Mouse (Mus musculus) cerebellum, adult 9-10 months (tissue): ENCODE measurements around the gene Gm42669.

Experiments
- DNase-seq: peaks from one replicate; pipeline ENCODE4 v3.0.0; 2022

Gm42669 gene

GRCm38 (mm10) chr5:107521897-107522296 is 14.5 kb downstream of the Gm42669 start:
- DNase-seq = no peak

DNA sequence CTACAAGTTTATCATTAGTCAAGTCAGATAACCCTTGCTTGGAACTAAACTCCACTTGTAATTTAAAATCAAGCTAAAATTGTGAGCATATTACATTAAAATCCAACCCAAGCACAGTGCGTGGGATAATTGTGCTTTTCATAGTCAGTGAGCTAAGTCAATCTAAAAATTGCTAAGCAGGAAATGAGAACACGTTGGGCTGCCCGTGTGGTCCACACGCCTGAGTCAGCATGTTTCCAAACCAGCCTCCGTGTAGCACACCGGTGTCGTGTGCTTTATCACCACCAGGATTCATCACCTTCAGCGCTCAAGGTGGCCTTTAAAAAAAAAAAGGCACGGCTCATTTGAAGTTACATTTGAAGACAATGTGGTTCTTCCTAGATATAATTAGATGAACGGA is 16.9 kb downstream of the Gm42669 start:
- DNase-seq = no peak

- no peak for DNase-seq
These were observed 21.4 kb downstream of the Gm42669 start for GRCm38 (mm10) chr5:107528856-107529255.

DNA sequence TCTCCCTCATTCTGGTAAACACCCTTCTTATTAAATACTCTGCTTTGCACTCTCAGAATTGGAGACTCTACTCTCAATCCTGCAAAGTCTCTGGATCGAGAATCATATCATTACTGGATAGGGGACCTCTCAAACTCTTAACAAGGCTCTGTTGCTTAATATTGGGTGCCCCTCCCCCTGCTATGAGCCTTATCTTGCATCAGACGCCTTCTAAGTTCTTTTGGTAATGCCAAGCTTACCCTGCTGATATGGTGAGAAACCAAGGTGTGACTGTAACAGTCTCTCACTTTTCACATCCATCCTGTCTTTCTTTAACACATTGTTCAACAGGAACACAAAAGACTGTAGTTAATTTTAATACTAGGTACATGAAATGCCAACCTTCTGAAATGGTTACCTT is 26.2 kb downstream of the Gm42669 start:
- no peak for DNase-seq

DNA sequence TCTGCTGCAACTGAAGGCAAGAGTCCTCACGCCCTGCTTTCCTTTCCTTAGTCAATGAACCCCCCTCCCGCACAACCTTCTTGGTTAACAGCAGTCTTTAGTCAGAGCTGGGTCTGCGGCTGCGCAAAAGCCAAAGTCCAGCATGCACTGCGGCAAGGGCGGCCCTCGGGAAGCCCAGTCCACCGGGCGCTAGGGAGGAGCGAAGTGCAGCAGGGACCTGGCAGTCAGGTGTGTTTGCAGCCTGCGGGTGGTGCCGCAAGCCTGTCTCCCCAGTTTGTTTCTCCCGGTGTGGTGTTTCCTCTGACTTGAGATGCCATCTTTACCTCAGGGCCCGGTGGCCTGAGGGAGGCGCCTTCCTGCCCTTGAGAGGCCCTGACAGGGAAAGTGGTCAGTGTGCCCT is 27.2 kb downstream of the Gm42669 start, which contains the start of gene 1700028K03Rik:
TSS of gene 1700028K03Rik (plus strand) at position 129 of the 400 bp plus-strand sequence.
- no peak for DNase-seq

- DNase-seq = no peak
These were observed 34.3 kb downstream of the Gm42669 start for GRCm38 (mm10) chr5:107541696-107542095.

GRCm38 (mm10) chr5:107545927-107546326 is 38.5 kb downstream of the Gm42669 start:
- DNase-seq = no peak

DNA sequence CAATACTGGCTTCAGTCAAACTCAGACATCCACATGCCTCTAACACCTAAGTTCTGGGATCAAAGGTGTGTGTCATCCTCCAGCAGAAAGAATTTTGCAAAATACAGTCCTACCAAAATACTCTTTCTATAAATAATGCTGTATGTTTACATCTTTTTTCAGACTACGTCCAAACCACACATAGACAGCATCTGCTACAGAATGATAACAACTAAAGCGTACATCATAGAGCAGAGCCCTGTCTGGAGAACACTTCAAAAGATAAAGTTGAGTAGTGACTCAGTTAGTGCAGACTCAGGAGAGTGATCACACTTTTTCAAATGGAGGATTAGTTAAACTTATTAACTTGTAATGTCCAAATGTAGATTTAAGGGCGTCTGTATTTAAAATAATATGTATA is 40.5 kb downstream of the Gm42669 start:
- DNase-seq = no peak

DNA sequence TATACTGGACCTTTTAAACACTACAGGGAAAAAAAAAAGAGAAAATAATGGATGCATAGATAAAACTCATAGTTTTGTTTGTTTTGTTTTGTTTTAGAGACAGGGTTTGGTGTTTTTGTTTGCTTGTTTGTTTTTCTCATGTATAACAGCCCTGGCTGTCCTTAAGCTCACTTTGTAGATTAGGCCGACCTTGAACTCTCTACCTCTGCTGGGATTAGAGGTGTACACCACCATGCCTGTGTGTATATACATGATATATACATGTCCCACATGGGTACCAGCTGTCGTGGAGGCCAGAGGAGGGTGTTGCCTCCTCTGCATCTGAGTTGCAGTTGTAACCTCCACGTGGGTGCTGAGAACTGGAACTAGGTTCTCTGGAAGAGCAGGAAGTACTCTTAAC is 41.0 kb downstream of the Gm42669 start:
- DNase-seq = no peak

- no peak for DNase-seq
These were observed 46.9 kb downstream of the Gm42669 start for GRCm38 (mm10) chr5:107554336-107554735.

DNA sequence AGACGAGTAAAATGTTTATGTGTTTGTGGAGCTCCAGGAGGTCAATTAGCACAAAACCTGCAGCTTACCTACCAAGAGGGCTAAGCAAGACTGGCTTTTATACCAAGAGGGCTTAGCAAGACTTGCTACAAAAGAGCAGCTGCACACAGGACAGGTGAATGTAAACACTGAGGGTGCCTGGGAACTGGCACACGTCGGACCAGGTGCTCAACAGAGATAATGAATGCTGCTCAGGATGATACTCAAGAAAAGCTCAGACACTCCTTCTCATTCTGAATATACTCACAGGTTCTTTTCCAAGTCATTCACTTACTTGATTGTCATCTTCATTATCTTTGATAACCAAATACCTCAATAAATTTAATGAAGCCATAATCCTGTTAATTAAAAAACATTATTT is 49.5 kb downstream of the Gm42669 start:
- no peak for DNase-seq

DNA sequence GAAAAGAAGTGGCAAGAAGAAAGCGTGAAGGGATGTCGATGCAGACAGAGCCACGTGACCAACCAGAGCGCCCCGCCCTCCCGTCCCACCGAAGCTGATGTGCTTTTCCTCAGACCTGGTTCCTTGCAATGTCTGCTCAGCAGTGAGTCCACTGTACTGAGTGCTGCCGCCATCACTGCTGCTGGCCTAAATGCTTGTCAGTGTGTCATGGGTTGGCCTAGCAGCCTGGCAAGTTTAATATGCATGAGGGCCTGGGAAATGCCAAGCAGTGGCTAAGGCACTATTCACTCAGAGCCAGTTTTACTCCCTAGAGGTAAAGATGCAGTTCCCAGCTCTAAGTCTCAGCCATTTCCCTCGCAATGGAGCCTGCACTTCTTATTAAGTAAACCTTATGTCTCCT is 61.7 kb downstream of the Gm42669 start:
- DNase-seq = no peak

- peak; percentile 87 for DNase-seq
These were observed 90.1 kb downstream of the Gm42669 start, which contains the start of the genes Rpap2 and Glmn for GRCm38 (mm10) chr5:107597301-107598077. Rpap2 (plus strand) TSS chr5:107597373. Glmn (minus strand) TSS chr5:107597888.

DNA sequence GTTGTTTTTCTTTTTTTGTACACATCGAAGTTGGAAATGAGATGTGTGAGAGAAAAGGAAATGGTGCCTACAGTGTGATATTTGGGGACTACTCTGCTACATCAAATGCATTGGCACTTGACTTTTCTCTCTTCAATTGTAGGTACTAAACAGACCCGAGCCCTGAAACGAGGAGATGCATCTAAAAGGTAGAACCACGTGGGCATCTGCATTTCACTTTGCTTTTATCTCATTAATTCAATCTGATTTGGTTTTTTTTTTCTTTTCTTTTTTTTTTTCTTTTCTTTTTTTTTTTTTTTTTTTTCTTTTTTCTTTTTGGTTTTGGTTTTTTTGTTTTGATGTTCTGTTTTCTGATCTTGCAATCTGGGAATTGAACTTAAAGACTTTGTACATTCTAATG is 91.0 kb downstream of the Gm42669 start:
- DNase-seq = no peak

DNA sequence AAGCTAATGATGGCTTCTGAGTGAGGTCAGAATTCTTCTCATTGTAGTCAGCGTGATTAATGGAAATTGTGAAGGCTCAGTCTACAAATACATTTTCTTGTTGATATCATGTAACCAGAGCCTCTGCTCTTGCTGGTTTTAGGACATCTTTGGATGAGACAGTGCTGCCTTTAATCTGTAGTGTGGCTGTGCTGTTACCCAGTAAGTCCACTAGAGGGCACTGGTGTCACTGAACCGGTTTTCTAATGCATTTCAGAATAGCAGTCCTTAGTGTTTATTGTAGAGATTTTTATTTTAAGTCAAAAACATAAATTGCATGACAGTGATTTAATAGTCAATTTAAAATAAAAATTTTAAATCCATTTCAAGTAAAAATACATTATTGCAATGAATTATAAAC is 103.8 kb downstream of the Gm42669 start:
- peak; percentile 74 for DNase-seq

DNA sequence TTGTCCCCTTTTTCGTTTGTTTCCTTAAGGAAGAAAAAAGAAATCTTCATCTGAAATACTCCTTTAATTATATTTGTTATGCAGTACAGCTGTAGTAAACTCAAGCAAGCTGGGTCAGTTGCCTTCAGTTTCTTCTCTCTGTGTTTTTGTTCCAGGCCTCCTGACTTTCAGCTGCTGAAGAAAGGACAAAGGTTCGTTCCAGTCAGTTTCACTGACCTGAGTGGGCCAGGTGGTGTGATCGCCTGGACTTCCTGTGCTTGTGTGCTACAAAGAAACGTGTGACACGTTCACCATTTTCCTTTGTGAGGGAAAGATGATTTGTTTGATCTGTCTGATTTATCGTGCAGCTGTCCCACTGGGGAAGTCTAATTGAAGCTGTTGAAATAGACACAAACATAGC is 110.6 kb downstream of the Gm42669 start:
- DNase-seq = no peak

DNA sequence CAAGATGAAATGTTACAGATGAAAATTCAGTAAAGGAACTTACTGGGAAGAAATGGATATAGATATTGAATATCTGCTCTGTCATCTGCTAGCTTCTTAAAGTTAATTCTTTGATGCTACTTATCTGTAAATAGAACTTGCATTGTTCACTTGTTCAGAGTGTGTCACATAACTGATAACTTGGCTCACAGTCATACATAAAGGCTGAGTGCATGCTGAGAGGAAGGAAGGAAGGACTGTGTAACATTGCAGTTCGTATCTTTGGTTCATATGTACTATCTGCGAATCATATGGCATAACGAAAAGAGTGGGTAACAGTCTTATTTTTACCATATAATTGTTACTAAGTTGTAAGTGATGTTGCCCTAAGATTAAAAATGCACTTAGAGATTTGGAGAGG is 113.9 kb downstream of the Gm42669 start:
- no peak for DNase-seq
